Mouse (Mus musculus) adrenal gland, adult 18-20 months (tissue): Measurements from ENCODE around the gene Ankrd39. TPM values are rescaled to one million over a fixed set of nuclear protein-coding genes. Genes with fewer than 3 reads are reported as not detected.

Experiments
- DNase-seq, 2 experiments: peaks; one replicate each; pipeline ENCODE4 v3.0.0; 2021 to 2022; ENCODE audit warnings: low spot score in 2 of 2
- long read RNA-seq, 2 experiments: library from polyadenylated mRNA; stranded (forward); transcript quantifications; one replicate each; pipeline ENCODE4 v2.0.0; 2021
- total RNA-seq, 2 experiments: library from RNA; stranded (reverse); gene quantifications; 1 replicate in 1 of 2; 2 replicates in 1 of 2; pipeline ENCODE4 v1.2.3; 2021

The Ankrd39 gene
- 10 to 100 TPM; 11.0 to 11.1 TPM for total RNA-seq
- long read RNA-seq, experiment 1, partial matches to known transcripts, result 0 of 6 reads
- long read RNA-seq, experiment 1, other reads (novel, unspliced or antisense), result 0 of 6 reads
- long read RNA-seq, experiment 2, transcript Ankrd39-203 (4 exons, 2,646 nt), result major isoform, 10 of 16 reads
- long read RNA-seq, experiment 2, partial matches to known transcripts, result 0 of 16 reads
- long read RNA-seq, experiment 2, other reads (novel, unspliced or antisense), result 3 of 16 reads

GRCm38 (mm10) chr1:36546888-36547471 is at the start of gene Ankrd39:
Ankrd39 (minus strand) TSS chr1:36547445.
- peak; percentile 91 to 93 for DNase-seq

DNA sequence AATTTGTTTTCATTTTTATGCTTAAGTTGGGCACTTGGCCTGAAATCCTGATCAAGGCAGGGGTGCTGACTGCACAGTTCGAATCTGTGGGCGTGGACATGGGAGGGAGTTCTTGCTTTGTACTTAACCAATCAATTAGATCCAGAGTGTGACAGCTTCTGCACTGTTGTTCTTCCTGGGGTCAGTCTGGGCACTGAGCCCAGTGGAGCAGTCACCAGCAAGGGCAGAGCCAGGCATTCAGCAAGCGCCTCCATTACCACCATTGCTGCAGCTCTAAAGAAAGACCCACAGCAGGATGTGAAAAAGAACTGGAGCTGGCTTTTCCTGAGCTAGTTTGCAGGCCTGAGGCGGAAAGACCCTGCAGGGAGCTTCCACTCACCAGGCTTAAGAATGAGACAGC is 48.9 kb upstream of the Ankrd39 start:
- no peak for DNase-seq

DNA sequence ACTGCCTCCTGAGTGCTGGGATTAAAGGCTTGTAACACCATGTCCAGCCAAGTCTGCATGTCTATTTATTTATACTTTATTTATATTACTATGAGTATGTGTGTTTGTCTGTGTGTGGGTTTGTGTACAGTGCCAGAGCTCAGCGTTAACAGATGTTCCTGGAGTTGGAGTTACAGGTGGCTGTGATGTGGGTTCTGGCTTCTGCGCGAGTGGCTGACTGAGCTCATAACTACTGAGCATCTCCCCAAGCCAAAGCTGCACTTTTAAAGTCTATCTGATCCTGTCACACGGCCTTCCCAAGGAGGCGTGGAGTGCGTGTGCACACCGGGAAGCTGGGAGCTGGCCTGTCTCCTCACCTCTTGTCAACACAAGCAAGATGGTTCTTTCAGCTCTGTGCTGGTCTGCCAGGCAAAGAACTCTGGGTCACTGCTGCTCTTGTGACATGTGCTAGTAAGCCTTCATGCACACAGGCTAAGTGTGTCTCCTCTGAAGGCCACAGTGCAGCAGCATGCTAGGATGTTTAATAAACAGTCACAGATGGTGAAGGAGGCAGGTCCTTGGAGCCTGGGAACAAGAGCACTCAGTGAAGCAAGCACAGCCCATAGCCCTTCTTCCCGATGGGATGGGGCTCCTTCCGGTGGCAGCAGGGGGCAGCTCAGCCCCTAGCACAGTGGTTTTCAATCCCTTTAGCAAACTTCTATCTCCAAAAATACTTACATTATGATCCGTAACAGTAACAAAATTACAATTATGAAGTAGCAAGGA is 48.1 kb upstream of the Ankrd39 start:
- DNase-seq, result no peak

DNA sequence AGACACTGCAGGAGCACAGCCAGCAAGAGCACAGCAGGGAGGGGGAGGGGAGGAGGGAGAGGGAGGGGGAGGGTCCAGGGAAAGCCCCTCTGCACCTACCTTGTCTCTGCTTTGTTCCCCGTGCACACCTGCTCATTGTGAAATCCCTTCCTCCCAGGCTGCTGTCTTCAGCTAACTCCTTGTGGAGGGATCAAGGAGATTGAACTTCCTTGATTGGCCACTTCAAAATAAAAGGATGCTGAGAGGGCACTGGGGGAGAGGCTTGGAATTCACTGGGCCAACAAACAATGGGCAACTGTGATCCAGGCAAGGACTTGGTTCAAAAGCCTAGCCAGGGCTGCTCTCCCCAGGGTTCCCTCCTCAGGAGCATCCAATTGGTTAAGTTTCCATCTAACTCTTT is 45.9 kb upstream of the Ankrd39 start:
- DNase-seq, result no peak

- no peak for DNase-seq
Observed at GRCm38 (mm10) chr1:36591408-36591807, 44.2 kb upstream of the Ankrd39 start.

GRCm38 (mm10) chr1:36590664-36591063 is 43.4 kb upstream of the Ankrd39 start:
- DNase-seq, result no peak

GRCm38 (mm10) chr1:36589486-36589885 is 42.2 kb upstream of the Ankrd39 start:
- no peak for DNase-seq

- no peak for DNase-seq
Observed at GRCm38 (mm10) chr1:36588476-36589450, 41.5 kb upstream of the Ankrd39 start.

GRCm38 (mm10) chr1:36587860-36588259 is 40.6 kb upstream of the Ankrd39 start:
- no peak for DNase-seq

GRCm38 (mm10) chr1:36586288-36586687 is 39.0 kb upstream of the Ankrd39 start:
- DNase-seq, result no peak

DNA sequence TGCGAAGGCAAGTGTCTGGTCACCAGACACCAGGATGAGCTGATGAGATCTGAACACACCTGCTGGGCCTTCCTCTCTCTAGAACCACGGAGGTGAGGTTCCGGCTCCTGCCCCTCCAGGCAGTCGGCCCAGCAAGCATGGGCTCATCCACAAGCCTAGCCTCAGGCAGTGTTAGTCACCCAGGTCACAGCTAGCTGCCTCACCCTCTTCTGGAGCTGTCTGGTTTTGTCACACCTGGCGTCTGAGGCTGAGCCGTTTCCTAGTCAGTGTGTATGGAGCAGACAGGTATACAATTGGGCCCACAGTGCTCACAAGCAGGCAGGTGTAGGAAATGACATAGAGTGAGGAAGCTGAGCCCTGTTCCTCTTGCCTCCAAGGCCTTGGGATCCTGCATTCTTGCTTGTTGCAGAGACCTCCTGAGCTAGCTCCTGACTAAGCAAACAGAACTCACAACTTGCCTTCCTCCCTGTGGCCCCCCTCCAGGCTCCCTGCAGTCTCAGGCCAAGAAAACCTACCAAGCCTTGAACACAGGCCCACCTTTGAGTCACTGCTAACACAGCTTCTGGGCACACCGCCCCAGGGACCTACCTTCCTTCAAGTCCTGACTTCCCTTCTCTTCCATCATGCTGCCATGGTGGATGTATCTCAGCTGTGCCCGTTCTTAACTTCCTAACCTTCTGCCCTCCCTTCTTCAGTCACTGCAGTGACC is 36.3 kb upstream of the Ankrd39 start:
- no peak for DNase-seq

DNA sequence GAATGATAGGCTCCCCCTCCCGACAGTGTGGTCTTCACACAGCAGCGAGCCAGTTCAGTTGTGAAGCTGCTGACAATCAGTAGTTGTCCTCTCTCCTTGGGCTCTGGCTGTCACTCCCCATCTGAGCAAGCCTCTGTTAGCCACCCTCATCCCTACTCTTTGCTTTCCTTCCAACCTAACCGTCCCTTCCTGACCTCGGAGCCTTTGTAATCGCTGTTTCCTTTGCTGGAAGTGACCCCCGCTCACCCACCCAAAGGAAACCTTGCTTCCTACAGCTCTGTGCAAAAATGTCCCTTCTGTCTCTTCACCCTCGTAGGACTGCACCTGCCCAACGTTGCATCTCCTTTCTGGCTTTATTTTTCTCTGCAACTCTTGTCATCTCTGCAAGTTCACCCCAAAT is 35.0 kb upstream of the Ankrd39 start:
- DNase-seq, result no peak

GRCm38 (mm10) chr1:36581260-36581659 is 34.0 kb upstream of the Ankrd39 start:
- DNase-seq, result no peak

DNA sequence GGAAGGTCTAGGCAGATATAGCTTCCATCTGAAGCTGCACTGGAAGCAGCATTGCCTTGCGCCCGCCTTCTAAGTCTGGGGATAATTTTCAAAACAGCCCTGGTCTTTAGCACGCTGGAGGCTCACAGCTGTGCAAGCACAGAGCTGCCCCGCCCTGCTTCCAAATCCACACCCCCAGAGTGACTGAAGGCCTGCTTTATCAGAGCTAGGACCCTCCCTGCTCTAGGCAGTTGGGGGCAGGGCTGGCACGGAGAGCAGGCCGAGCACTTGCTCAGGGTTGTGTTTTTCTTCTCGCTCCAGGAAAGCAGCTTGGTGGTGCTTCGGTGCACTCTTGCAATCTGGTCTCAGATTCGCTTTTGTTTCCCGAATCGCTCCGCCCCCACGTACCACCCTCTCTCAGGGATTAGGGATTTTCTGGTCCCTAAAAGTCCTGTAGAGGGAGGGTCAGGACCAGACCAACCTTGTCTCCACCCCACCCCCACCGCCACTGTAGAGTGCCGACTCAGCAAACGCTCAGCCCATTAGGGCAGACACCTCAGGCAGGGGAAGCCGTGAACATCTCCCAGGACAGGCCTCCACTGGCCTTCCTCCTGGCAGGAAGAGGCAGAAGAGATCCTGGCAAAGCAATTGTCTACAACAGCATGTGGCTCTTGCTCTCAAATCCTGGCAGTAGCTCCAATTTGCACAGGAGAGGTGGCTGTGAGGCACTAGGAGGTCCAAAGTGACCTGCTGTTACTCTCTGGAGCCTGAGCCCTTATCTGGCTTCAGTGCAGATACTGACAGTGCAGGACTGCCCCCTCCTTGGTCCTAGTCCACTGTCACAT is 33.4 kb upstream of the Ankrd39 start:
- DNase-seq, result no peak

- no peak for DNase-seq
Observed at GRCm38 (mm10) chr1:36579974-36580383, 32.7 kb upstream of the Ankrd39 start.

DNA sequence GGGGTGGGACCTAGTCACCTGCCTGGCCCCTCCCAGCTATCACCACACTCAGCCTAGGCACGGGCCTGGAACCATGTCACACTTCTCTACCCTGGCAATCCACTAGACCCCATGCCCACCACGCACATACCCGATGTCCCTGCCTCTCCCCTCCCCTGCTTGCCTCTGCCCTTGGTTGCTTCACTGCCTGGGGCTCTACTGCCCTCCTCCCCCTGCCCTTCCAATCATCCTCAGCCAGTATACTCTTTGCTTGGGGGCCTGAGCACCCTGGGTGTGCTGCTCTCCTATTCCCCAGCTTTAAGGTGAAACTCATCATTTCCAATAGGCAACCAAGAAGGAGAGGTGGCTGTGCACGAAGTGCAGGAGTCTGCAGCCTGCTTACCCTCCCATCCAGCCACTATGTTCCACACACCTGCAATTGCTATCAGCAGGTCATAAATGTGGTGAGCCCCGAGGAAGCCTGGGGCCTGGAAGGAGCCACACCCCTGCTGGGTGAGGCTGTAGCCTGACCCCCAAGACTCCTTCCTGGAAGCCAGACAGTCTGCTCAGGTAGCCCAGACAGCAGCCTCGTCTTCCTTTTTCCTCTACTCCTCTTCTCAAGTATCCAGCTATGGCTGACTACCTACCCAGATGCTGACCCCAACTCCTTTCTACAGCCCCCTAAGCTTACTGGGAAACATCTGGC is 29.9 kb upstream of the Ankrd39 start:
- DNase-seq, result no peak

- no peak for DNase-seq
Observed at GRCm38 (mm10) chr1:36575347-36575746, 28.1 kb upstream of the Ankrd39 start.

DNA sequence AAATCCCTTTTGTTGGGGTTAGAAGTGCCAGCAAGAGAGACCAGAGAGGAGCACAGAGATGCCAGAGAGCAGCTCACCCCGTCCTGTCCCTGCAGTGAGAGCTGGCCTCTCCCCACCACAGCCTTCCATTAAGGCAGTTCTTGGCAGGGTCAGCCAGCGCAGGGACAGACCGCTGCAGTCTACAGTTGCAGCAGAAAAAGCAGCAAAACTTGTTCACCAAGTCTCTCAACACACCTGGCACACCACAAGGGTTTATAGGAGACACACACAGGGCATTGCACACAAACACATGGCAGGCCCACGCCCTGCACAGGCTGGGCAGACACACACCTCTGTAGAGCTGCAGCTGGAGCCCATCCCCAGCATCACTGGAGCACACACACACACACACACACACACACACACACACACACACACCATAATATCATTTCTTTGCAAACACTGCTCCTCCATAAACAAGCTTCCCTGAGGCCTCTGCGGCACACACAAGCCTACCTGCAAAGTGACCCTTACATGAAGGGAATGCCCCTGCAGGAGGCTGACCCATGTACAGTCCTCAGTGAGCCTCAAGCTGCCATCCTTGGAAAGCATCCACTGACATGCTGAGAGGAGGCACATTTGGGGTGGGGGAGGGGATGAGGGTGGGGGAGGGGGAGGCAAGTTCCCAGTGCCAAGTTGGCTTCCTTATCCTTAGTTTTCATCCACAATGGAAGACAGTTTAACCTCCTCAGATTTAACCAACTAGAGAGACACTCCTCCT is 27.1 kb upstream of the Ankrd39 start:
- no peak for DNase-seq
